12 mouse cellular contexts compared by ENCODE assay signal in the genomic region with DNA sequence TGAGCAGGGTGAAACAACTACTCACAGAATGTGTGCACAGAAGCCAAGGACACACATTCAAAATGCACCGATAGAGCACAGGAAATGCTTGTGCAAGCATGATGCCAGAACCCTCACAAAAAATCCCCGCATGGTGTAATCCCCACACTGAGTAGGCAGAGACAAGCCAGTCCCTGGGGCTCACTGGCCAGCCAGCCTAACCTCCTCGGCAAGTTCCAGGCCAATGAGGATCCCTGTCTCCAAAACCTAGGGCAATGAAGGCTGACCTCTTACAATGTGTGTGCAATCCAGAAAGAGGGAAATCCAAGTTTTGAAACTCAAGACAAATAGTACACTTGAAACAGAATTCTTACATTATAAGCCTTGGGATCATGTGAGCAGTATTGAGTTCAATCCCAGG.
"Had no signal": no experiment of that assay in that cellular context is flagged by ENCODE, and none has a peak within 500 bp of the region (broad histone marks: within the 10 kb centered on the region; RNA-seq: fewer than 3 reads in every experiment).

No protein-coding gene starts in this region.

- ATAC-seq: liver, embryonic 12.5 days; midbrain, embryonic 15.5 days had no signal

- DNase-seq: kidney, postnatal 25 days; layer of hippocampus, adult 9-11 months; liver; lung, adult 2 months; lung, postnatal 14 days; lung, postnatal 4 days; right cerebral cortex, adult 18-20 months; right cerebral cortex, postnatal 14 days; right cerebral cortex, postnatal 4 days; thymus, postnatal 25 days had no signal
